Mouse (Mus musculus) forebrain, embryonic 12.5 days (tissue): ENCODE results near the gene Myl12a. TPM values are rescaled to one million over a fixed set of nuclear protein-coding genes. Genes with fewer than 3 reads are reported as not detected.

ENCODE experiments used
- ATAC-seq: fragments of 200-750 bp; cut with Nextera tagmentation; 2 replicates; pipeline ENCODE4 v1.8.0; 2017; ENCODE audit warnings: moderate TSS enrichment; ENCODE audit not compliant: low FRiP score
- H3K27ac ChIP-seq: fragments of 300-500 bp; sonication (generic); 2 replicates; pipeline ENCODE4 v1.5.1; 2016; ENCODE audit warnings: mild to moderate bottlenecking
- H3K27me3 ChIP-seq: fragments of 300-500 bp; sonication (generic); 2 replicates; pipeline ENCODE4 v1.6.1; 2016; ENCODE audit warnings: mild to moderate bottlenecking
- H3K36me3 ChIP-seq: fragments of 300-500 bp; sonication (generic); replicated peaks from 2 replicates; pipeline ENCODE4 v1.6.1; 2016; ENCODE audit warnings: mild to moderate bottlenecking
- H3K4me1 ChIP-seq: fragments of 300-500 bp; sonication (generic); 2 replicates; pipeline ENCODE4 v1.6.1; 2016
- H3K4me2 ChIP-seq: fragments of 300-500 bp; sonication (generic); 2 replicates; pipeline ENCODE4 v1.6.1; 2016; ENCODE audit warnings: mild to moderate bottlenecking, moderate library complexity
- H3K4me3 ChIP-seq: fragments of 300-500 bp; sonication (generic); replicated peaks from 2 replicates; pipeline ENCODE4 v1.5.1; 2016; ENCODE audit warnings: mild to moderate bottlenecking
- H3K9ac ChIP-seq: fragments of 300-500 bp; sonication (generic); 2 replicates; pipeline ENCODE4 v1.6.1; 2016; ENCODE audit warnings: mild to moderate bottlenecking
- H3K9me3 ChIP-seq: fragments of 300-500 bp; sonication (generic); 2 replicates; pipeline ENCODE4 v1.6.1; 2016
- WGBS: fragments of 180-500 bp; shearing (Covaris S2); methylation state at CpG from one replicate; pipeline ENCODE4 v1.1.7; 2016; 5-methylcytosine and 5-hydroxymethylcytosine counted together
- polyA plus RNA-seq: library from polyadenylated mRNA; unstranded; fragments of >200 nt; fragmentation: Nextera tagmentation; extraction: Ambion mirVana; gene quantifications from 2 replicates; pipeline ENCODE4 v1.2.1, GENCODE M21; 2016

The Myl12a gene
- polyA plus RNA-seq, 1 experiment from 2014 or later = 294 TPM

GRCm38 (mm10) chr17:71008676-71009075, 6.0 kb upstream of the Myl12a start:
- Histone ChIP-seq H3K27me3 (no peaks in the 10 kb centered on the region), H3K27ac (no peak overlapping the region), H3K4me3 (no peak overlapping the region), H3K9ac (no peak overlapping the region), H3K4me2 (no peak overlapping the region), H3K4me1 (no peaks in the 10 kb centered on the region), H3K36me3 (no peaks in the 10 kb centered on the region), H3K9me3 (no peaks in the 10 kb centered on the region)
- no peak for ATAC-seq
- 83% methylated on average over 3 of the region's 3 CpGs for WGBS

GRCm38 (mm10) chr17:71006976-71007375, 4.3 kb upstream of the Myl12a start:
- ATAC-seq = no peak
- H3K9me3 ChIP-seq = no peaks in the 10 kb centered on the region
- H3K27me3 ChIP-seq = no peaks in the 10 kb centered on the region
- H3K4me3 ChIP-seq = no peak overlapping the region
- H3K4me2 ChIP-seq = no peak overlapping the region
- peaks cover 8% of the 10 kb centered on the region for H3K4me1 ChIP-seq
- H3K9ac ChIP-seq = no peak overlapping the region
- 81% methylated on average over 5 of the region's 5 CpGs for WGBS
- no peaks in the 10 kb centered on the region for H3K36me3 ChIP-seq
- no peak overlapping the region for H3K27ac ChIP-seq

GRCm38 (mm10) chr17:71004186-71004960, 1.7 kb upstream of the Myl12a start:
- peaks cover 20% of the 10 kb centered on the region for H3K4me1 ChIP-seq
- no peaks in the 10 kb centered on the region for H3K36me3 ChIP-seq
- no peaks in the 10 kb centered on the region for H3K27me3 ChIP-seq
- H3K27ac ChIP-seq = no peak overlapping the region
- H3K4me2 ChIP-seq = no peak overlapping the region
- no peak for ATAC-seq
- WGBS = 93% methylated on average over 10 of the region's 10 CpGs
- no peak overlapping the region for H3K4me3 ChIP-seq
- no peak overlapping the region for H3K9ac ChIP-seq
- H3K9me3 ChIP-seq = no peaks in the 10 kb centered on the region

- Histone ChIP-seq H3K4me2 (no peak overlapping the region), H3K36me3 (no peaks in the 10 kb centered on the region), H3K9me3 (no peaks in the 10 kb centered on the region), H3K27me3 (no peaks in the 10 kb centered on the region), H3K27ac (no peak overlapping the region), H3K9ac (no peak overlapping the region), H3K4me3 (no peak overlapping the region), H3K4me1 (peaks cover 20% of the 10 kb centered on the region)
- no peak for ATAC-seq
- 89% methylated on average over 2 of the region's 2 CpGs for WGBS
Measured at GRCm38 (mm10) chr17:71003721-71004120, 1.0 kb upstream of the Myl12a start.

- no peaks in the 10 kb centered on the region for H3K27me3 ChIP-seq
- H3K4me3 ChIP-seq = no peak overlapping the region
- peak overlapping the region; percentile 61 for H3K4me2 ChIP-seq
- peaks cover 20% of the 10 kb centered on the region for H3K4me1 ChIP-seq
- H3K36me3 ChIP-seq = no peaks in the 10 kb centered on the region
- 59% methylated on average over 4 of the region's 4 CpGs for WGBS
- no peak overlapping the region; the same call in 1 of the 2 replicates for H3K9ac ChIP-seq
- H3K9me3 ChIP-seq = no peaks in the 10 kb centered on the region
- ATAC-seq = no peak
- H3K27ac ChIP-seq = peak overlapping the region; percentile 96
Measured at GRCm38 (mm10) chr17:71003112-71003511, 434 bp upstream of the Myl12a start.

- peak; percentile 96 for ATAC-seq
- WGBS = 0% methylated on average over 63 of the region's 65 CpGs
- H3K27me3 ChIP-seq = no peaks in the 10 kb centered on the region
Measured at GRCm38 (mm10) chr17:71002081-71002743, 466 bp downstream of the Myl12a start, which contains the start of gene Myom1. Gene Myom1, plus strand, starts transcription at chr17:71002633.

GRCm38 (mm10) chr17:71001699-71002080, 988 bp downstream of the Myl12a start:
- under 1% methylated on average over 30 of the region's 43 CpGs for WGBS
- no peaks in the 10 kb centered on the region for H3K36me3 ChIP-seq
- H3K4me2 ChIP-seq = peak overlapping the region; percentile 61
- peak overlapping the region; percentile 80 for H3K9ac ChIP-seq
- H3K9me3 ChIP-seq = no peaks in the 10 kb centered on the region
- peak; percentile 18; the same call in 1 of the 2 replicates for ATAC-seq
- H3K27ac ChIP-seq = peak overlapping the region; percentile 96
- no peaks in the 10 kb centered on the region for H3K27me3 ChIP-seq
- H3K4me1 ChIP-seq = peaks cover 20% of the 10 kb centered on the region
- peak overlapping the region; percentile 81 for H3K4me3 ChIP-seq

More at GRCm38 (mm10) chr17:71002081-71002743, 466 bp downstream of the Myl12a start, which contains the start of gene Myom1:
- Histone ChIP-seq H3K4me3 (peak within 1 kb of the TSS; percentile 81), H3K4me1 (peaks cover 20% of the 10 kb centered on the region), H3K36me3 (no peaks in the 10 kb centered on the region), H3K27ac (peak within 1 kb of the TSS; percentile 96), H3K9me3 (no peaks in the 10 kb centered on the region), H3K9ac (peak within 1 kb of the TSS; percentile 80), H3K4me2 (peak within 1 kb of the TSS; percentile 61)

- Histone ChIP-seq H3K27ac (no peak overlapping the region), H3K9ac (peak overlapping the region; percentile 80)
- no peak for ATAC-seq
Measured at GRCm38 (mm10) chr17:71001067-71001466, 1.6 kb downstream of the Myl12a start.

GRCm38 (mm10) chr17:71000255-71000654, 2.4 kb downstream of the Myl12a start:
- no peak overlapping the region for H3K4me3 ChIP-seq

More at GRCm38 (mm10) chr17:71001067-71001466, 1.6 kb downstream of the Myl12a start:
- H3K4me2 ChIP-seq = peak overlapping the region; percentile 61
- H3K4me1 ChIP-seq = peaks cover 20% of the 10 kb centered on the region
- H3K27me3 ChIP-seq = no peaks in the 10 kb centered on the region
- no peaks in the 10 kb centered on the region for H3K9me3 ChIP-seq
- 14% methylated on average over 6 of the region's 6 CpGs for WGBS
- peaks cover 5% of the 10 kb centered on the region; the same call in 1 of the 2 replicates for H3K36me3 ChIP-seq
- H3K4me3 ChIP-seq = peak overlapping the region; percentile 81

GRCm38 (mm10) chr17:70999187-70999586, 3.5 kb downstream of the Myl12a start:
- Histone ChIP-seq H3K27ac (no peak overlapping the region), H3K4me1 (peaks cover 20% of the 10 kb centered on the region), H3K4me2 (no peak overlapping the region), H3K27me3 (no peaks in the 10 kb centered on the region), H3K9ac (no peak overlapping the region), H3K4me3 (no peak overlapping the region), H3K9me3 (no peaks in the 10 kb centered on the region), H3K36me3 (peaks cover 21% of the 10 kb centered on the region)
- WGBS = 69% methylated on average over 5 of the region's 5 CpGs
- no peak for ATAC-seq

More at GRCm38 (mm10) chr17:71000255-71000654, 2.4 kb downstream of the Myl12a start:
- Histone ChIP-seq H3K4me2 (peak overlapping the region; percentile 61), H3K27me3 (no peaks in the 10 kb centered on the region), H3K27ac (no peak overlapping the region), H3K4me1 (peaks cover 20% of the 10 kb centered on the region), H3K36me3 (peaks cover 13% of the 10 kb centered on the region; the same call in 1 of the 2 replicates), H3K9me3 (no peaks in the 10 kb centered on the region), H3K9ac (no peak overlapping the region)
- WGBS = 81% methylated on average over 2 of the region's 2 CpGs
- ATAC-seq = no peak

- Histone ChIP-seq H3K4me3 (no peak overlapping the region), H3K9me3 (no peaks in the 10 kb centered on the region), H3K36me3 (peaks cover 25% of the 10 kb centered on the region), H3K4me1 (peaks cover 24% of the 10 kb centered on the region), H3K4me2 (no peak overlapping the region), H3K27ac (no peak overlapping the region), H3K27me3 (no peaks in the 10 kb centered on the region), H3K9ac (no peak overlapping the region)
- WGBS = 88% methylated on average over 9 of the region's 9 CpGs
- no peak for ATAC-seq
Measured at GRCm38 (mm10) chr17:70998400-70998975, 4.2 kb downstream of the Myl12a start.

- H3K4me2 ChIP-seq = no peak overlapping the region
- peaks cover 26% of the 10 kb centered on the region for H3K36me3 ChIP-seq
- ATAC-seq = no peak
- H3K9ac ChIP-seq = no peak overlapping the region
- no peak overlapping the region for H3K27ac ChIP-seq
- H3K4me3 ChIP-seq = no peak overlapping the region
- WGBS = 89% methylated on average over 6 of the region's 6 CpGs
- no peaks in the 10 kb centered on the region for H3K9me3 ChIP-seq
- no peaks in the 10 kb centered on the region for H3K27me3 ChIP-seq
- H3K4me1 ChIP-seq = peaks cover 21% of the 10 kb centered on the region
Measured at GRCm38 (mm10) chr17:70997836-70998235, 4.8 kb downstream of the Myl12a start.
